Mouse (Mus musculus): ENCODE measurements around the gene Sugp2.

- no peak for TF ChIP-seq POLR2A (IDR thresholded peaks at IDR 0.05; ENCODE audit: borderline replicate concordance, low read depth, low read length)
- TF ChIP-seq CTCF (IDR thresholded peaks at IDR 0.05; ENCODE audit: low read depth, low read length), result no peak
Measured at GRCm38 (mm10) chr8:70267674-70268073, 33.6 kb downstream of the Sugp2 start.
